Mouse (Mus musculus) heart, adult 18-20 months (tissue): Measurements from ENCODE around the gene Rtkn. TPM values are rescaled to one million over a fixed set of nuclear protein-coding genes. Genes with fewer than 3 reads are reported as not detected.

Experiments used
- DNase-seq, 2 experiments: peaks; one replicate each; pipeline ENCODE4 v3.0.0; 2021 to 2022; ENCODE audit warnings: mixed read lengths in 1 of 2
- long read RNA-seq, 2 experiments: library from polyadenylated mRNA; stranded (forward); transcript quantifications; one replicate each; pipeline ENCODE4 v2.0.0; 2021
- total RNA-seq, 2 experiments: library from RNA; stranded (reverse); gene quantifications; 2 replicates each; pipeline ENCODE4 v1.2.3; 2021

Rtkn gene
- total RNA-seq, result 1 to 10 TPM; 3.5 to 5.9 TPM
- long read RNA-seq, experiment 1, partial matches to known transcripts, result 0 of 7 reads
- long read RNA-seq, experiment 1, other reads (novel, unspliced or antisense), result 6 of 7 reads
- long read RNA-seq, experiment 2, partial matches to known transcripts, result 1 of 7 reads
- long read RNA-seq, experiment 2, other reads (novel, unspliced or antisense), result 4 of 7 reads

DNA sequence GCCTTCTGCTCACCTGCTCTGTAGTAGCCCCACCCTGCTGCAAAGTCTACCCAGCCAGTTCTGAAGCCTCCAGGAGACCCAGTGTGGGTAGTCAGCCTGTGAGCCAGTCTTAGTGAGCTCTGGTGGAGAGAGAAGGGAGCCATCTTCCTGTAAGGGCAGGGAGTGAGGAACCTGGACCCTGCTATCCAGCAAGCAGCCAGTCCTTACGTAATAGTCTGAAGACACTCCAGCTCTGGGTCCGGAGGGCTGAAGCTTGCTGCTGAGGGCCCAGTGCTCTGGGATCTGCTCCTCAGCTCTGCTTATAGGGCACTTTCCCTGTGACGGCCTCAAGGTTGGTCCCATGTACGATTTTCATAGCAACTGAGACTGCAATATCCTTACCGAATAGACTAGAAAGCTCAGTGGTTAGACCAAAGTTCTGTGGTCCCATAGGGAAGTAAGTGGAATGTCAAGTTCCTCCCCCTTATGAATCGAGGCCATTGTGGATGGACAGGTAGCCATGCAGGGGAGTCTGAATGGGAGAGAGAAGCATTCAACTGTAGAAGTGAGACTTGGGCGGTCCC is at the start of gene Rtkn:
Rtkn (plus strand) TSS at position 513 of the 563 bp plus-strand sequence.
- no peak for DNase-seq

DNA sequence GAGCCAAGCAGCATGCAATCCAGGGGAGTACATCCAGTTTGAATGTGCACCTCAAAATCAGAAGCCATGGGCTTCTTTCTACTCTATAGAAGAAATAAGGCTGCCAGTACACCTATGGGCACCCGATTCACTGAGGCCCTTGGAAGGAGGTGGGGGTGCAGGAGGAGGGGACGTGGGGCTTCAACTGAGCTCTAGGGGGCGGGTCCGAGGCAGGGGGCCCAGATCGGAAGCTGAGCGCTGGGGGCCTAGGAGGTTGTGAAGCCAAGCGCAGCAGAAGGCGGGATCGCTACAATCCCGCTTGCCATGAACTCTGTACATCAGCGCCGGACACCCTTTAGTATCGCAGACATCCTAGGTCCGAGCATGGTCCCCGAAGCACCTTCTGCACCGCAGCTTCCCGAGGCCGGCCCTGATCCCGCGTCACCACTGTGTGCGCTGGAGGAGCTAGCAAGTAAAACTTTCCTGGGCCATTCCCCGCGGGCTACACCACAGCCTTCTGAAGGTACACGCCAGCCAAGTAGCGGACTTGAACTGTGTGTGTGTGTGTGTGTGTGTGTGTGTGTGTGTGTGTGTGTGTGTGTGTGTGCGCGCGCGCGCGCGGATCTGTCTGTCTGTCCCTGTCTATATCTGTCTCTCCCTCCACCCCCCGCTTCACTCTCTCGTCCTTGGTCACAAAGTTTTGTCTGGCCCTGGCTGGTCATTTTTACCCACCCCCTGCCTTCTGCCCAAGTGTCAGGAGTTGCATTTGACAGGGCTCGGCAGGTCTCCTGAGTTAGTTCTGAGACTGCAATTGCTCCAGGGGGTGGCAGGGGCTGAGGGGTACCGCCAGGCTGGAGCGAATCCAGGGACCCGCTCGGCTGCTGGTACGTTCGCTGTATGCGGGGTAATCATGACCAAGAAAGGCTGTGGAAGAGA is 48.9 kb upstream of the Rtkn start, which contains the start of gene Lbx2:
Lbx2 (plus strand) TSS at position 247 of the 915 bp plus-strand sequence.
- peak in 1 of 2 experiments; percentile 31 for DNase-seq

DNA sequence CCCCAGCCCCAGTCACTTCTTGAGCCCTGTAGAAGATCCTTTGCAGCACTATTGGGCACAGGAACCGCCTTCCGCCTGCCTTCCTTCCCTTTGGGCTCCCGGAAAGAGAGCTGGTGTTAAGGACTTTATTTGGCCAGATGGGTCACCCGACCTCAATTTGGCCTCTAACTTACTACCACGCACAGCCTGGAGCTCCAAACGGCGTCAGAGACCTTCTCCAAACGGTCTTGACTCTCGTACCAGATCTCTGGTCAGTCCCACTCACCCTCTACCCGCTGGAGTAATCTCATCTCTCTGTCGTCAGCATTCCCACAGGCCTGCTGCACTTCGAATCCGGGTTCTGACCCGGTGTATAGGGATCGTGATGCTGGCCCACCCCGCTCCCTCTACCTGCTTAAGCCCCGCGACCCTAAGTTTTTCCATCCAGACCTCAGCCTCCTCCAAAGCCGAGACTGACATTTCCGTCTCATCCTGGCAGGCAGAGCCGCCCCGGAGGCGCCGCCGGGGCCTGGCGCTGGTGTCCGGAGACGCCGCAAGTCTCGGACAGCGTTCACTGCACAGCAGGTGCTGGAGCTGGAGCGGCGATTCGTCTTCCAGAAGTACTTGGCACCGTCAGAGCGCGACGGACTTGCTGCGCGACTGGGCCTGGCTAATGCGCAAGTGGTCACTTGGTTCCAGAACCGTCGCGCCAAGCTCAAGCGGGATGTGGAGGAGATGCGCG is 47.9 kb upstream of the Rtkn start:
- DNase-seq, result peak; percentile 57 to 67

DNA sequence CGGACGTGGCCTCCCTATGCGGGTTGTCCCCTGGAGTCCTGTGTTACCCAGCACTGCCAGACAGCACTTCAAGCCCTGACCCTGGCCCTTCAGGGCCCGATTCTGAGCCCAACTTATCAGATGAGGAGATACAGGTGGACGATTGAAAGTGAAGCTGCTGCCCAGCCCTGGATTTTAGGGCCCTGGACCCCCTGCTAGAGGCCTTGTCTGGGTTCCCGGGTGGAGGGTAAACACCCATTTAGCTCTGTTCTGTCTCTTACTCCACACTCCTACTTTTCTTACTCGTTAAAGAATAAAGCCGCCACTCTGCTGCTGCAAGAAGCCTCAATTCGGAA is 47.4 kb upstream of the Rtkn start:
- DNase-seq, result no peak

DNA sequence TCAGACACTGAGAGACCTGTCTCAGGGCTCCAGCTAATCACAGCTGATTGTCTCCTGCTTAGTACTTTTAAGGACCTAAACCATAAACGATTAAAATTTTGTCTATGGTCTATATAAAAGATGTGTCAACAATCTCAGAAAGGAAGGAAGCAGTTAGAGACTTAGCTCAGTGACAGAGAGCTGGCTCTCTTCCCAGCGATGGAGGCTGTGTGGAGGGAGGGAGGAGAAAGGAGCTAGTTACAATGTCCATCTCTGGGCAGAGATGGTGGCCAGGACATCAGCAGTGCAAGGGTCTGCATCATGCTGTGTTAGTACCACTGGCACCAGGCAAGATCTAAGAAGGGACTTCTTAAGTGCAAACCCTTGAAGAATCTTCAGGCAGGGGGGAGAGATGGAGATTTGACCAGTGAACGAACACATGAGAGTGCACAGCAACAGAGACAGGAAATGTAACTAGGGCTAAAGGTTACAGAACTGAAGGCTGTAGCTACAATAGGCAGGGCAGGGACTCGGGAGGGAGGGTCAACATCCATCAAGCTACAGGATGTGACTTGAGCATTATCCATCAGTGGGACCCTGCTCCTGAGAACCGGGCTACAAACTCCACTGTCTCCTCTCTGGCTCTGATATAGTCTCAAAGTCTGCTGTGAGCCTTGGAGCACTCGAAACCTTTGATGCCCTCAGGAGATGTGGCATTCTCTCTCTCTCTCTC is 42.7 kb upstream of the Rtkn start:
- DNase-seq, result no peak

DNA sequence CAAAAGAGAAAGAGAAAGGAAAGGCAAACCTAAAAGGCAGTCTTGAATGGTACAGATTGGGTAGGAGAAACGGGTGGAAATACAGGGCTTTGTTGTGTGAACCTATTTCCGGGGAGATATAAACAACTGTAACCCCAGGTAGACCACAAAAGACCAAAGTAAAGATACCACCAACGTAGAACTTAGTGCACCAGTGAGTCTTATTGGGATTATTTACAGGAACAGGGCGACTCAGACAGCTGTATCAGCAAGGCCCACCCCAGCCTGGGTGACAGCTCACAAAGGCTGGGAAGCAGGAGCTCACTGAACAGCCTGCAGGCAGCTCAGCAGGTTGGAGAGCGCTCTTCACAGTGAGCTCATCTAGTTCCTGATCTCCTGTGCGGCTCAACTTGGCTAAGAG is 39.3 kb upstream of the Rtkn start:
- DNase-seq, result no peak

DNA sequence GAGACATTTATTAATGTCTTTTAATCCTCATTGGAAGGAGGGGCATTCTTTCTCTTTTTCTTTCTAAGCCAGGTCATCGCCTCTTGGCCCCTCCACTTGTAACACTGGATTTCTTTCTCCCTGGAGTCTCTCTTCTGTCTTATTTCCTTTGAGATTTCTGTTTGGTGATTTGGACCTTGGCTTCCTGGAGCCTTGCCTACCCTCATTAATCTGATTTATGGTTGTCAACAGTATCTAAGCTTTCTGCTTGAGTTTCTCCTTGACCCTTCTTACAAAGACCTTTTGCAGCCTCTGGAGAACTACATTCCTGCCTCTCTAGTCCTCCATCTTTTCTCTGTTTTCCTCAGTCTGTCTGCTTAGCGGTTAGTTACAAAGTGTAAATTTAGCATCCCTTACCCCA is 36.9 kb upstream of the Rtkn start:
- no peak for DNase-seq

DNA sequence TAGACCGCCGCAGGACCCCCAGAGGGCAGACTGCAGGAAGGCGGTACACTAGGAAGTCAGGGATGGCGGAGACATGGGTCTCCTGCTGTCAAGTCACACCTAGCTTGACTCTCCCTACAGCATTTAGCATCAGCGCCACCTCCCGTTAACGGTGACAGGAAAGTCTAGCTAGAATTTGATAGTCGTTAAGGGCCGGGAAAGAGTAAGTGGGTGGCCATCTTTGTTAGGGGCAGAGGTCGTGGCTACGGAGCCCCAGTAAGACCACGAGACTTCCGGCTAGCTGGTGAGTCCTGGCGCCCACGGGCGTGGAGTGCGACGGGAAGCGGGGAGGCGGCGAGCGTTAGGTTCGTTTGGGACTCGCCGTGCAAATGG is 34.0 kb upstream of the Rtkn start, which contains the start of the genes Ccdc142 and Gm42688:
Ccdc142 (plus strand) TSS at position 286 of the 372 bp plus-strand sequence.
Gm42688 (plus strand) TSS at position 302 of the 372 bp plus-strand sequence.
- DNase-seq, result peak; percentile 94

DNA sequence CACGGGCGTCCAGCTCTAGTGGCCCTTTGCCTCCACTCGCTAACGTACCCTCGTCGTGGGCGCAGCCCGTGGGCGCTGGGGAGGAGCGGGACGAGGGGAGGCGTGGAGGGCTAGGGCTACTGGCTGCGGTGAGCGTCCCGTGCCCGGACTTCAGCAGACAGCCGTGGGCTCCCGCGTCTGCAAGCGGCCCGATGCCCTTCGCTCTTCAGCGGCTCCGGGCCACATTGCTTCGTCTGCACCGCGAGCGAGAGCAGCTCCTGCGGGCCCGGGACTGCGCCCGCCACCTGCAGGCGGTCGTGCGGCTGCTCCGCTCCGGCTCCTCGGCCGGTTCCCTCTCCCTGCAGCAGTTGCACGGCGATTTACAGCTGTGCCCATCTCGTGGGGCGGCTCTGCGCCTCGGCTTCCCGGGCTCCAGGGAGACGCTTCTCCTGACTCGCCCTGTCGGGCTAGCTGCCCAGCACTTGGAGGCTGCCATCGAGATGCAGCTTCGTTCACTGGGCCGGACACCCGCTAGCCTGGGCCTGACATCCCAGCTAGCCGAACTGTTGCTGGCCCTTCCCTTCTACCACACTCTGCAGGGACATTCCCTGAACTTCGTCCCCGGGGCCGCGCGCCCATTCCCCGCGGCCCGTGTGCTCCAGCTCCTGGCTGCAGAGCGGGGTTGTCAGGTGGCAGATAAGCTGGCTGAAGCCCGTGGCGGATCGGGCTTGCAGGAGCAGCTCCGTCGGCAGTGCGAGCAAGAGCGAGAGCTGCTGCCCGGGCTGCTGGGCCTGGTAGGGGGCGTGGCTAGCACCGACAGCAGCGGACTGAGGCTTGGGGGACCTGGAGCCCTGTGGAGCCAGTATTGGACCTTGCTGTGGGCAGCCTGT is 33.3 kb upstream of the Rtkn start:
- DNase-seq, result peak; percentile 65 to 68

DNA sequence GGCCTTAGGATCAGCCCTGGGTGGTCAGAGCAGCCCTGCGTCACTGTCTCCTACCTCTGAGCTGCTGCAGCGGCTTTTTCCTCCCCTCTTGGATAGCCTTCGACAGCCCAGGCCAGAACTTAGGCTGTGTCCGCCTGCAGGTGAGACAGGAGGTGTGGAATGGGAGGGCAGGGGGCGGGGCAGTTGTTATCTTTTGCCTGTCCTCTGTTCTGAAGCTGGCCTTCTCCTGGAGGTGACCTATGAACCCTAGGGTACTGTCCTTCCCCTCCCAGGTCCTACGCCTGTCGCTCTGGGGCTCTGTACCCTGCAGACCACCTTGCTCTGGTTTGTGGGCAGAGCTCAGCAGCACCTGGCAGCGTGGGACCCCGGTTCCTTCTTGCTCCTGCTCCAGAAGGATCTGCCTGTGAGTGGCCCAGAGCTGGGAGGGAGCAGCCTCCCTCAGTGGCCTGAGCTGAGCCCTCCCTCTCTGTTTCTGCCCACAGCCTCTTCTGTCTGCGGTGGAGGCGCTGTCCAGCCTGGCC is 32.1 kb upstream of the Rtkn start:
- DNase-seq, result no peak

DNA sequence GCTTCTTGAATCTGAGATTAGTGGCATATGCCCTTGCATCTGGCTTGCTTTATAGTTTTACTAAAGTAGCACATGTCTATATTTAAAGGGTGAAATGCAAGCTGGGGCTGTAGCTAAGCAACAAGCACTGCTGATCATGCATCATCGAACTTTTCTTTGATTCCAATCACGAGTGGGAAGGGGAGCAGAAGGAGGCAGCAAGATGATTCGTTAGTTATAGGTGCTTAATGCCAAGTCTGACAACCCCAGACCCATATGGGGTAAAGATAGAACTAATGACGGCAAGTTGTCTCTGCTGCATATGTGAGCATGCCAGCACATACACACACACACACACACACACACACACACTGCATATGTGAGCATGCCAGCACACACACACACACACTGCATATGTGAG is 31.1 kb upstream of the Rtkn start:
- DNase-seq, result no peak

DNA sequence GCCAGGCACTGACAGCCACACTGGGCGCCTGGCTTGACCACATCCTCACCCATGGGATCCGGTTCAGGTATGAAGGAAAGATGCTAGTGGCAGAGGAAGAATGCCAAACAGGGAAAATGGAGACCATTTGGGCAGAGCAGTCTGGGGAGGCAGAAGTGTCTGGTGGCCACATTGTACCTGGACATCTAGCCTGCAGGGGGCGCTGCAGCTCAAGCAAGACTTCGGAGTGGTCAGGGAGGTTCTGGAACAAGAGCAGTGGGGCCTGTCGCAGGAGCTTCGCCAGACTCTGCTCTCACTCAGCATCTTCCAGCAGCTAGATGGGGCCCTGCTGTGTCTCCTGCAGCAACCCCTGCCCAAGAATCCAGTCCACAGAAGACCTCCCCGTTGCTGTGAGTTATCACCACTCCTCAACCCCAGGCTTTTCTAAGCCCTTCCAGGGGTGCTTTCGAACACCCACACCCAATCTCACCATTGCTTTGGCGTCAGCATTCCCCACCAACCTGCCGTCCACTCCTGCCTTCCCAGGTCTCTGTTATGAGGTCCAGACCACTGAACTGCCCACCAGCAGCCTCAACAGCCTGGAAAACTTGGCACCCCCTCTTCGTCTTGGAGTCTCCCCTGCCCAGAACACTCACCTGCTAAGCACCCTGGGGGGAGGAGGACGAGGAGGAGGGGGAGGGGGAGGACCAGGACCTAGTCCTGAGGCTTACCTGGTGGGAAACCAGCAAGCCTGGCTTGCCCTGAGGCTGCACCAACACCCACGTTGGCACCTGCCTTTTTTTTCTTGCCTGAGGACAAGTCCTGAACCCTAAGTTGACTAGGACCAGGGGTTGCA is 27.5 kb upstream of the Rtkn start:
- DNase-seq, result peak; percentile 71 to 83

DNA sequence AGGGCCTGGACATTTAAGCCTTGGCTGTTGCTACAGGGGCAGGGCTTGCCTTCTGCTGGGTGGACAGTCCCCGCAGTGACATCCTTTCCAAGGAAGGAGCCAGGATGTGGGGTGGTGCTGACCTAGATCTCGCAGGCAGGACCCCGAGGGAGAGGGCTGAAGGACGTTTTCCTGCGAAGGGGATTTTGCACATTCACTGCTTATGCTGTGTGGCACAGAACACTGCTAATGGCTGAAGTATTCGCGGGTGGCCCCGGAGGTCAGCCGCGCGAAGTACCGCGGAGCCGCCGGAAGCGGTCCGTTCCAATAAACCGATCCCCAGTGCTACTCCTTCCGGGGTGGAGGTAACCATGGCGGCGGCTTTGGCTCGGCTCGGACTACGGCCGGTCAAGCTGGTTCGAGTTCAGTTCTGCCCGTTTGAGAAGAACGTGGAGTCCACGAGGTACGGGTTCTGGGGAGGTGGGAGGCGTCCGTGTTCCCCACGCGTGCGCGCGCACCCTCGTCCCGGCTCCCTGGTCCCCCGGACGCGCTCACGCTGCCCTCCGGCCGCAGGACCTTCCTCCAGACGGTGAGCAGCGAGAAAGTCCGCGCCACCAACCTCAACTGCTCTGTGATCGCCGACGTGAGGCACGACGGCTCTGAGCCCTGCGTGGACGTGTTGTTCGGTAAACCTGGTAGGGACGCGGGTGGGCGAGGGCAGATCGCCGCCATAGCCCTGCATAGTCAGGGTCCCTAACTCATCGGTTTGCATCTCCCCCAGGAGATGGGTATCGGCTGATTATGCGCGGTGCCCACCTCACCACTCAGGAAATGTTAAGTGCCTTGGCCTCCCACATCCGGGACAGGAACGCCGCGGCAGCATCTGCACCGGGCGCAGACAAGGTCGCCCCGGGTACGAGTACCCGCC is 26.2 kb upstream of the Rtkn start, which contains the start of gene Mrpl53:
Mrpl53 (plus strand) TSS at position 279 of the 907 bp plus-strand sequence.
- DNase-seq, result peak; percentile 85 to 91

DNA sequence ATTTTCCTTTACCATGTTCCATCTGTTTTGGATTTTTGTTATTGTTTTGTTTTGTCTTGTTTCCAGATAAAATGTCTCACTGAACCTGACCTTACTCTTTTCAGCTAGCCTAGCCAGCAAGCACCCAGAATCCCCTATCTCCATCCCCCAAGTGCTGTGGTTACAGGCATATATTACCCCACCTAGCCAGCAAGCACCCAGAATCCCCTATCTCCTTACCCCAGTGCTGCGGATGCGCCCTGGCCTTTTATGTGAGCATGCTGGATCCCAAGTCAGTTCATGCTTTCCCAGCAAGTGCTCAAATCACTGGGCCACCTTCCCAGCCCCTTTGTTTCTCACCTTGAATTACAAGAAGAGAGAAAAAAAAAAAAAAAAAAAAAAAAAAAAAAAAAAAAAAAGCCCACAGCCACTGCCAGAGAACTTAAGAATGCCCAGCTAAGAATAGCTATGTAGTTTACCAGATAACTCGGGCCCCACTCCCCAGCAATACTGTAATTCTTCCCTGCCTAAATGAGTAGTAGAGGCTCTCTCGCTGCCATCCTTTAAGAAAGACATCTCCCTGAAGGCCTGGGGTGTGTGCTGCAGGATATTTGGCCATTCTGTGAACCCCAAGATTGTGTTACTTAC is 23.6 kb upstream of the Rtkn start:
- no peak for DNase-seq

DNA sequence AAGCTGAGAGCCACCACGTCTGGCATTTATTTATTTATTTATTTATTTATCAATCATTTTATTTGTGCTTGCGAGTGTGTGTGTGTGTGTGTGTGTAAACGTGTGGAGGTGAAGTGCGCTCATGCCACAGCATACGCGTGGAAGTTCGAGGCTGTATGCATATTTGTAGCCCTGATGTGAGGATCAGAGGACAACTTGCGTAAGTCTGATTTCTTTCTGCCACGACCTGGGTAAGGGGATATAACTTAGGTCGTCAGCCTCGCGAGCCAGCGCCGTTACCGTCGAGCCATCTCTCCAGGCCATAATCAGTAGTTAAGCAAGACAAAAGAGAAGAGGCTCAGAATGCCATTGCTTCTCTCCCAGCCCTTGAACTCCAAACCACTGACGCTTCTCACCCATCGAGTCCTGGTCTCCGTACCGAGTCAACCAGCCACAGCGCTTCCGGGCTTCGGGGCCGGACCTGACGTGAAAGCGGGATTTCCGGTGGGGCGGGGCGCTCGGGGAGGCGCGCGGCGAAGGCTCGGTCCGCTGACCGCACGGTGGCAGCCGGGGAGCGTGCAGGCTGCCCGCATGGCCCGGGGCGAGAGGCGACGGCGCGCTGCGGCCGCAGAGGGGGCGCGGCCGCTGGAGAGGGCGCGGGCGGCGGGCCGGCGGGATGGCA is 20.1 kb upstream of the Rtkn start, which contains the start of gene Mogs:
Mogs (plus strand) TSS at position 486 of the 661 bp plus-strand sequence.
- DNase-seq, result peak; percentile 97

DNA sequence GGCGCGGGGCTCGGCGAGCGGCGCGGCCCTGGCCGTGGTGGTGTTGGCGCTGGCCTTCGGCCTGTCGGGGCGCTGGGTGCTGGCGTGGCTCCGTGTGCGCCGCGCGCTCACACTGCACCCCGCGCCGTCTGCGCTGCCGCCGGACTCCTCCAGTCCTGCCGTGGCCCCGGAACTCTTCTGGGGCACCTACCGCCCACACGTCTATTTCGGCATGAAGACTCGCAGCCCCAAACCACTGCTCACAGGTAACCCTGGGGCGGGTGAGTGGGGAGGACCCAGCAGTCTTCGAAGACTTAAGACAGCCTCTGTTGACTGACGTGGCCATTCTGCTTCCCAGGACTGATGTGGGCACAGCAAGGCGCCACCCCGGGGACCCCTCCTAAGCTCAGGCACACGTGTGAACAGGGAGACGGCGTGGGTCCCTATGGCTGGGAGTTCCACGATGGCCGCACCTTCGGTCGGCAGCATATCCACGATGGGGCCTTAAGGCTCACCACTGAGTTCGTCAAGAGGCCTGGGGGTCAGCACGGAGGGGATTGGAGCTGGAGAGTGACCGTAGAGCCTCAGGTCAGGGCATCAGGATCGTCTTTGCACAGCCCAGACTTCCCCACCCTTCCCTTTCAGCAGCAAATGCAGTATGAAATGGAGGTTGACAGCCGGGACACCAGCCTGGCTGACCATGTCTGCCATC is 19.4 kb upstream of the Rtkn start:
- DNase-seq, result no peak
